Mouse (Mus musculus): Measurements from ENCODE around the gene Gm42372. TPM values are rescaled to one million over a fixed set of nuclear protein-coding genes. Genes with fewer than 3 reads are reported as not detected.

The Gm42372 gene
- polyA plus RNA-seq, 1 experiment from 2014 or later = not detected

DNA sequence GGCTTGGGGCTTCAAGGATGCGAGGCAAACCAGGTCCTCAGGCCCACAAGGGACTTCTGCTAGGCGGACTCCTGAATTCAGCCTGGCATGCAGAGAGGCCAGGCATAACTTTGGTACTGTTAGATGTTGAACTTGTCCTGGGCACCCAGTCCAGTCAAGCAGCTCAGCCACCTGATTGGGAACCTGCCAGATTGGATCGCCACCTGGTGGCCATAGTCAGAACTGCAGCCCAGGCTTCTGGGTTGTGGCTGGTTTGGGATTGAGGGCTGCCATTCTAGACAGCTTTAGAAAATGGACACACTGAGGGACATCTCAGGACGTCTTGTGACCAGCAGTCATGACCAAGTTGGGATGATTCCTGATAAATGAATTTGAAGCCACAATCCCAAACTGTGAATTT is 16.8 kb downstream of the Gm42372 start:
- Histone ChIP-seq H3K36me3 (replicated peaks; ENCODE audit: insufficient read depth, low read length) (0 out of 2 replicates have a peak, but pooled peaks cover 4% of the 10 kb centered on the region), H3K4me2 (ENCODE audit: low read depth, low read length) (peak overlapping the region; percentile 15; the same call in 1 of the 2 replicates), H3K27ac (ENCODE audit: low read depth) (no peak overlapping the region; the same call in 1 of the 2 replicates), H3K9ac (replicated peaks) (no peak overlapping the region), H3K4me1 (ENCODE audit: insufficient read depth) (peaks cover 24% of the 10 kb centered on the region), H3K4me3 (ENCODE audit: low read depth, low read length) (no peak overlapping the region), H3K27me3 (ENCODE audit: insufficient read depth, low read length) (no peaks in the 10 kb centered on the region), H3K9me3 (ENCODE audit: low read length) (no peaks in the 10 kb centered on the region)
- DNase-seq = peak; percentile 92
- peak; percentile 56 for ATAC-seq
- TF ChIP-seq CTCF (IDR thresholded peaks at IDR 0.05; ENCODE audit: low read depth) (peak; percentile 99), EP300 (IDR thresholded peaks at IDR 0.05; ENCODE audit: low read depth) (no peak)
- 23% methylated on average over 4 of the region's 4 CpGs for WGBS (ENCODE audit: insufficient replicate concordance)

- Histone ChIP-seq H3K4me1 (ENCODE audit: insufficient read depth) (peaks cover 17% of the 10 kb centered on the region), H3K4me3 (ENCODE audit: low read depth, low read length) (no peak overlapping the region), H3K36me3 (replicated peaks; ENCODE audit: insufficient read depth, low read length) (peaks cover 31% of the 10 kb centered on the region), H3K9me3 (ENCODE audit: low read length) (no peaks in the 10 kb centered on the region), H3K9ac (replicated peaks) (no peak overlapping the region), H3K27me3 (ENCODE audit: insufficient read depth, low read length) (no peaks in the 10 kb centered on the region), H3K27ac (ENCODE audit: low read depth) (peak overlapping the region; percentile 70), H3K4me2 (ENCODE audit: low read depth, low read length) (no peak overlapping the region)
- DNase-seq = peak; percentile 88
- TF ChIP-seq CTCF (IDR thresholded peaks at IDR 0.05; ENCODE audit: low read depth) = peak; percentile 91
- TF ChIP-seq EP300 (IDR thresholded peaks at IDR 0.05; ENCODE audit: low read depth) = no peak
- ATAC-seq = peak; percentile 70
- 15% methylated on average over 7 of the region's 7 CpGs for WGBS (ENCODE audit: insufficient replicate concordance)
These were observed 19.7 kb downstream of the Gm42372 start for GRCm38 (mm10) chr7:17002375-17003195.

DNA sequence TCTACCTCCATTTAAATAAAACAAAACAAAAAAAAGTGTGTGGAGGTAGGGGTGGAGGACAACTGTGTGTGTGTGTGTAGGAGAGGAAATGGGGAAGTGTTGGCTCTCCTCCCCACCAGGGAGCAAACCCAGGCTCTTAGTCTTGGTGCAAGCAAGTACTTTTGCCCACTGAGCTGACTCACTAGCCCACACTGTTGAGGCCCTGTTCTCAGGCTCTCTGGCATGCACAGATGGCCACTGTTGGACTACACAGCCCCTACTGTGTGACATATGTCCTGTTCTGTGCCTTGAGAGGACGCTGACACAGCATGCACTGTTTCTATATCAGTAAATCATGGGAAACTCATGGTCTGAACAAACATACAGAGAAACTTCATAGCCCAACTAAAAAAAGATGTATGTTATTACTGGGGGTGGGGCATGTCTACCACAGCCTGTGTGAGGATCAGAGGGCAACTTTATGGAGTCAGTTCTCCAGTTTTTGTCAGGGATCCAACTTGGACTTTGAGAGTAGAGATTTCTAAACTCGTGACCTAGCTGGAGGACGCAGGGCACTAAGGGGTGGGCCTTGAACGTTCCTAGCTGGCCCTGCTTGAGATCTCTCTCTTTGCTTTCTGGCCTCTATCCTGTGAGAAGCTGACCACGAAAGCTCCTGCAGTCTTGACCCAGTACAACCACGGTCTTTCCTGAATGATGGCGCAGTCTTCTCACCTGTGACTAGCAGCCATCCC is 20.5 kb downstream of the Gm42372 start:
- 54% methylated on average over 7 of the region's 7 CpGs for WGBS (ENCODE audit: insufficient replicate concordance)
- TF ChIP-seq CTCF (IDR thresholded peaks at IDR 0.05; ENCODE audit: low read depth) (no peak), EP300 (IDR thresholded peaks at IDR 0.05; ENCODE audit: low read depth) (no peak)
- peaks cover 38% of the 10 kb centered on the region for H3K36me3 ChIP-seq (replicated peaks; ENCODE audit: insufficient read depth, low read length)
- no peaks in the 10 kb centered on the region for H3K9me3 ChIP-seq (ENCODE audit: low read length)
- ATAC-seq (peak; percentile 62), DNase-seq (no peak)
- peaks cover 17% of the 10 kb centered on the region for H3K4me1 ChIP-seq (ENCODE audit: insufficient read depth)
- no peaks in the 10 kb centered on the region for H3K27me3 ChIP-seq (ENCODE audit: insufficient read depth, low read length)
- H3K4me2 ChIP-seq (ENCODE audit: low read depth, low read length) = no peak overlapping the region
- peak overlapping the region; percentile 70 for H3K27ac ChIP-seq (ENCODE audit: low read depth)
- H3K9ac ChIP-seq (replicated peaks) = 0 out of 2 replicates have a peak overlapping the region, but pooled peaks have one; percentile 13
- H3K4me3 ChIP-seq (ENCODE audit: low read depth, low read length) = no peak overlapping the region

DNA sequence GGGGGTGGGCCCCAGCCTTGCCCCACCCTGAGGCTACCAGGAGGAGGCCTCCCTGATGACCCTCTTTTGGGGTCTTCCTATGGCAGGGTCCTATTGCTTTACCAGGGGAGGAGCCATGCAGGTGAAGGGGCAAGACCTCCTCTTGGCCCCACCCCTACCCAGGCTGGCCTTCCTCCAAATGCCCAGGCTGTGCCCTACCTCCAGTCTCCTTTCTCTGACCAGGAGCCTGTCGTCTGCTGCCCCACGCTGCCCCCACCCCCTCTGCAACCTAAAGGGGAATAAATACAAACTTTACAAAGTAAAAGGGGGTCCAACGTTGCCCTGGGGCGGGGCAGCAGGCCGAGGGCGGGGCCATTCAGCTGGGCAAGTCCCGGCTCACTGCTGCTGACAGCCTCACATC is 21.8 kb downstream of the Gm42372 start:
- no peak for TF ChIP-seq EP300 (IDR thresholded peaks at IDR 0.05; ENCODE audit: low read depth)
- H3K4me1 ChIP-seq (ENCODE audit: insufficient read depth) = peaks cover 12% of the 10 kb centered on the region
- H3K9me3 ChIP-seq (ENCODE audit: low read length) = no peaks in the 10 kb centered on the region
- DNase-seq = no peak
- no peak for ATAC-seq
- WGBS (ENCODE audit: insufficient replicate concordance) = 68% methylated on average over 7 of the region's 7 CpGs
- no peaks in the 10 kb centered on the region for H3K27me3 ChIP-seq (ENCODE audit: insufficient read depth, low read length)
- no peak overlapping the region for H3K9ac ChIP-seq (replicated peaks)
- no peak overlapping the region for H3K4me3 ChIP-seq (ENCODE audit: low read depth, low read length)
- no peak overlapping the region for H3K4me2 ChIP-seq (ENCODE audit: low read depth, low read length)
- H3K36me3 ChIP-seq (replicated peaks; ENCODE audit: insufficient read depth, low read length) = peaks cover 48% of the 10 kb centered on the region
- H3K27ac ChIP-seq (ENCODE audit: low read depth) = no peak overlapping the region

GRCm38 (mm10) chr7:17007300-17007699 is 24.4 kb downstream of the Gm42372 start:
- Histone ChIP-seq H3K4me1 (ENCODE audit: insufficient read depth) (peaks cover 12% of the 10 kb centered on the region), H3K9ac (replicated peaks) (no peak overlapping the region), H3K36me3 (replicated peaks; ENCODE audit: insufficient read depth, low read length) (peaks cover 65% of the 10 kb centered on the region), H3K4me3 (ENCODE audit: low read depth, low read length) (no peak overlapping the region), H3K9me3 (ENCODE audit: low read length) (no peaks in the 10 kb centered on the region), H3K27ac (ENCODE audit: low read depth) (no peak overlapping the region), H3K4me2 (ENCODE audit: low read depth, low read length) (no peak overlapping the region), H3K27me3 (ENCODE audit: insufficient read depth, low read length) (no peaks in the 10 kb centered on the region)
- ATAC-seq (peak; percentile 33), DNase-seq (no peak)
- TF ChIP-seq CTCF (IDR thresholded peaks at IDR 0.05; ENCODE audit: low read depth) (peak; percentile 88), EP300 (IDR thresholded peaks at IDR 0.05; ENCODE audit: low read depth) (no peak)
- WGBS (ENCODE audit: insufficient replicate concordance) = 56% methylated on average over 4 of the region's 4 CpGs

GRCm38 (mm10) chr7:17009326-17010009 is 26.6 kb downstream of the Gm42372 start:
- peaks cover 85% of the 10 kb centered on the region for H3K36me3 ChIP-seq (replicated peaks; ENCODE audit: insufficient read depth, low read length)
- DNase-seq (no peak), ATAC-seq (no peak)

More at GRCm38 (mm10) chr7:17009326-17010009, 26.6 kb downstream of the Gm42372 start:
- WGBS (ENCODE audit: insufficient replicate concordance) = 73% methylated on average over 16 of the region's 16 CpGs
- Histone ChIP-seq H3K4me2 (ENCODE audit: low read depth, low read length) (no peak overlapping the region), H3K4me3 (ENCODE audit: low read depth, low read length) (no peak overlapping the region), H3K4me1 (ENCODE audit: insufficient read depth) (no peaks in the 10 kb centered on the region), H3K9ac (replicated peaks) (no peak overlapping the region), H3K27ac (ENCODE audit: low read depth) (no peak overlapping the region), H3K9me3 (ENCODE audit: low read length) (no peaks in the 10 kb centered on the region), H3K27me3 (ENCODE audit: insufficient read depth, low read length) (no peaks in the 10 kb centered on the region)
- TF ChIP-seq EP300 (IDR thresholded peaks at IDR 0.05; ENCODE audit: low read depth) = no peak
- TF ChIP-seq CTCF (IDR thresholded peaks at IDR 0.05; ENCODE audit: low read depth) = no peak
